Mouse (Mus musculus) brain, adult 2 months (tissue): ENCODE measurements at regions not wholly inside any gene's neighbourhood (a gene's known extent, or its start where the extent isn't known, plus 50 kb on each side); places are given as distances from the start of the nearest gene placed in this dataset.

Experiments used
- DNase-seq: peaks from one replicate; pipeline ENCODE4 v3.0.0; 2011; ENCODE audit warnings: low read depth, low spot score

GRCm38 (mm10) chr8:102845362-102845761, 59.9 kb upstream of the Cdh11 start:
- no peak for DNase-seq

GRCm38 (mm10) chr8:102860021-102860420, 74.6 kb upstream of the Cdh11 start:
- DNase-seq: no peak

GRCm38 (mm10) chr8:102899525-102899924, 114.1 kb upstream of the Cdh11 start:
- DNase-seq: no peak

- DNase-seq: no peak
These were observed 115.2 kb upstream of the Cdh11 start for GRCm38 (mm10) chr8:102900662-102901061.

GRCm38 (mm10) chr8:102907444-102907843, 122.0 kb upstream of the Cdh11 start:
- DNase-seq: no peak

- DNase-seq: peak; percentile 17
These were observed 145.9 kb upstream of the Cdh11 start for GRCm38 (mm10) chr8:102931342-102931835.

GRCm38 (mm10) chr8:102938771-102939170, 153.3 kb upstream of the Cdh11 start:
- no peak for DNase-seq

- peak; percentile 10 for DNase-seq
These were observed 160.1 kb upstream of the Cdh11 start for GRCm38 (mm10) chr8:102945546-102945945.

- DNase-seq: peak; percentile 8
These were observed 192.7 kb upstream of the Cdh11 start for GRCm38 (mm10) chr8:102978161-102978581.

- no peak for DNase-seq
These were observed 197.9 kb upstream of the Cdh11 start for GRCm38 (mm10) chr8:102983220-102983909.

GRCm38 (mm10) chr8:102983910-102984225, 198.4 kb upstream of the Cdh11 start:
- DNase-seq: no peak

GRCm38 (mm10) chr8:103007284-103007984, 222.0 kb upstream of the Cdh11 start:
- DNase-seq: no peak

- peak; percentile 7 for DNase-seq
These were observed 233.7 kb upstream of the Cdh11 start for GRCm38 (mm10) chr8:103019121-103019520.

GRCm38 (mm10) chr8:103023237-103023636, 237.8 kb upstream of the Cdh11 start:
- peak; percentile 16 for DNase-seq

- DNase-seq: no peak
These were observed 246.3 kb upstream of the Cdh11 start for GRCm38 (mm10) chr8:103031708-103032107.

GRCm38 (mm10) chr8:103033956-103034355, 248.5 kb upstream of the Cdh11 start:
- DNase-seq: no peak

GRCm38 (mm10) chr8:103072079-103072635, 286.7 kb upstream of the Cdh11 start:
- no peak for DNase-seq

- no peak for DNase-seq
These were observed 287.2 kb upstream of the Cdh11 start for GRCm38 (mm10) chr8:103072646-103073045.

- no peak for DNase-seq
These were observed 293.1 kb upstream of the Cdh11 start for GRCm38 (mm10) chr8:103078559-103078958.

GRCm38 (mm10) chr8:103086956-103087482, 301.6 kb upstream of the Cdh11 start:
- DNase-seq: peak; percentile 40

GRCm38 (mm10) chr8:103096496-103097092, 311.2 kb upstream of the Cdh11 start:
- DNase-seq: no peak

- DNase-seq: peak; percentile 5
These were observed 340.1 kb upstream of the Cdh11 start for GRCm38 (mm10) chr8:103125581-103125980.
